Mouse (Mus musculus) midbrain, embryonic 16.5 days (tissue): ENCODE results near the gene Gm29735. TPM values are rescaled to one million over a fixed set of nuclear protein-coding genes. Genes with fewer than 3 reads are reported as not detected.
"Not testable (repeated sequence)": the region's sequence is repeated elsewhere in the genome, so short reads cannot be mapped to it uniquely, and the experiment has no call there.

Experiments used
- ATAC-seq: fragments of 200-750 bp; cut with Nextera tagmentation; 2 replicates; pipeline ENCODE4 v1.8.0; 2017; ENCODE audit warnings: moderate TSS enrichment
- H3K27ac ChIP-seq: fragments of 300-500 bp; sonication (generic); 2 replicates; pipeline ENCODE4 v1.5.1; 2014; ENCODE audit warnings: mild to moderate bottlenecking, low read length, mixed read lengths
- H3K27me3 ChIP-seq: fragments of 300-500 bp; sonication (generic); 2 replicates; pipeline ENCODE4 v1.6.1; 2014; ENCODE audit warnings: low read depth, low read length, mixed read lengths; ENCODE audit not compliant: control insufficient read depth, insufficient read depth
- H3K36me3 ChIP-seq: fragments of 300-500 bp; sonication (generic); 2 replicates; pipeline ENCODE4 v1.6.1; 2014; ENCODE audit warnings: mild to moderate bottlenecking, low read length, moderate library complexity, mixed read lengths; ENCODE audit not compliant: control insufficient read depth, insufficient read depth
- H3K4me1 ChIP-seq: fragments of 300-500 bp; sonication (generic); 2 replicates; pipeline ENCODE4 v1.6.1; 2014; ENCODE audit warnings: mild to moderate bottlenecking, low read length, mixed read lengths; ENCODE audit not compliant: control insufficient read depth, insufficient read depth
- H3K4me2 ChIP-seq: fragments of 300-500 bp; sonication (generic); 2 replicates; pipeline ENCODE4 v1.6.1; 2014; ENCODE audit warnings: mild to moderate bottlenecking, low read length, mixed read lengths
- H3K4me3 ChIP-seq: fragments of 300-500 bp; sonication (generic); 2 replicates; pipeline ENCODE4 v1.5.1; 2014; ENCODE audit warnings: low read depth, mild to moderate bottlenecking, low read length, moderate library complexity, mixed read lengths
- H3K9ac ChIP-seq: fragments of 300-500 bp; sonication (generic); 2 replicates; pipeline ENCODE4 v1.6.1; 2014; ENCODE audit warnings: low read depth, low read length, mixed read lengths
- H3K9me3 ChIP-seq: fragments of 300-500 bp; sonication (generic); replicated peaks from 2 replicates; pipeline ENCODE4 v1.6.1; 2014; ENCODE audit warnings: mild to moderate bottlenecking, low read length, mixed read lengths; ENCODE audit not compliant: control insufficient read depth, poor library complexity, severe bottlenecking
- WGBS: fragments of 180-500 bp; shearing (Covaris S2); extraction: QIAGEN DNeasy Blood & Tissue Kit; methylation state at CpG from one replicate; pipeline ENCODE4 v1.1.7; 2014; 5-methylcytosine and 5-hydroxymethylcytosine counted together
- polyA plus RNA-seq: library from polyadenylated mRNA; unstranded; fragments of >200 nt; fragmentation: Nextera tagmentation; extraction: Ambion mirVana; gene quantifications from 2 replicates; pipeline ENCODE4 v1.2.1, GENCODE M21; 2015

The Gm29735 gene
- polyA plus RNA-seq, result not detected in 2 replicates

- not testable (repeated sequence) for H3K9ac ChIP-seq, H3K27me3 ChIP-seq, H3K4me1 ChIP-seq, H3K36me3 ChIP-seq, H3K9me3 ChIP-seq, H3K27ac ChIP-seq, ATAC-seq, H3K4me3 ChIP-seq, H3K4me2 ChIP-seq
- 57% methylated on average over 2 of the region's 2 CpGs for WGBS
Observed at GRCm38 (mm10) chr7:142157013-142157412, at the start of gene Gm29735. Gene Gm29735 (minus strand): TSS chr7:142157113.

DNA sequence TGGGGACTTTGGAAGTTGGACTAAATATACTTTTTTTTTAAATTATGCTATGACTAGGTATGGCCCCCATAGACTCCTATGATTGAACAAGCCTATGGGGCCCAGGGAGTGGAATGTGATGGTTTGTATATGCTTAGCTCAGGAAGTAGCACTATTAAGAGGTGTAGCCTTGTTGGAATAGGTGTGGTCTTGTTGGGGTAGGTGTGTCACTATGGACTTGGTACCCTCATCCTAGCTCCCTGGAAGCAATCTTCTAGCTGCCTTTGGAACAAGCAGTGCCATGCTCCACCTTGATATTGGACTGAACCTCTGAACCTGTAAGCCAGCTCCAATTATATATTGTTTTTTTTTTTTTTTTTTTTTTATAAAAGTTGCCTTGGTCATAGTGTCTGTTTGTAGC lies 48.6 kb upstream of the Gm29735 start:
- ATAC-seq, result no peak
- H3K4me1 ChIP-seq, result no peaks in the 10 kb centered on the region
- no peaks in the 10 kb centered on the region for H3K9me3 ChIP-seq
- no peak overlapping the region for H3K4me3 ChIP-seq
- H3K4me2 ChIP-seq, result no peak overlapping the region
- no peak overlapping the region for H3K27ac ChIP-seq
- H3K9ac ChIP-seq, result no peak overlapping the region
- H3K27me3 ChIP-seq, result no peaks in the 10 kb centered on the region
- no peaks in the 10 kb centered on the region for H3K36me3 ChIP-seq

- ATAC-seq, result no peak
- H3K27ac ChIP-seq, result no peak within 1 kb of the TSS
- WGBS, result 63% methylated on average over 1 of the region's 1 CpGs
- no peaks in the 10 kb centered on the region for H3K9me3 ChIP-seq
- no peaks in the 10 kb centered on the region for H3K27me3 ChIP-seq
- H3K4me1 ChIP-seq, result no peaks in the 10 kb centered on the region
- H3K9ac ChIP-seq, result no peak within 1 kb of the TSS
- H3K4me3 ChIP-seq, result no peak within 1 kb of the TSS
- no peaks in the 10 kb centered on the region for H3K36me3 ChIP-seq
- no peak within 1 kb of the TSS for H3K4me2 ChIP-seq
Observed at GRCm38 (mm10) chr7:142201064-142201463, 44.2 kb upstream of the Gm29735 start, which contains the start of gene Krtap5-3. Gene Krtap5-3 (plus strand): TSS chr7:142201364.

DNA sequence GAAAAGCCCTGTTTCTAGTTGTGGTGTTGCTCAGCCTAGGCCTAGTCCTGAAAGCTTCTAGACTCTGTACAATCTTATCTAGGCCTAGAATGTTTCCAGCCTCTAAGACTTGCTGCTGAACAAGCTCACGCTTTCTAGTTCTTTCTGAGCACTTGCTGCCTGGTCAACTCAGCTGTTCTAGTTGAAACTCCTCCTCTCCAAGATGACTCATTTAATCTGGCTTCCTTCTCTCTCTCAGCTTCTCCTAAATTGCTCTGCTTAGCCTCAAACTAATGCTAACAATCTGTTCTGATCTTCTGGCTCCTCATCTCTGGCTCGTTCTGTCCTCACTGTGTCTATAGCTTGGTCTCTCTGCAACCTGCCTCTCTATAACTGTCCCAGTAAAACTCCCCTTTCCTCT lies 41.8 kb upstream of the Gm29735 start:
- Histone ChIP-seq H3K4me3 (no peak overlapping the region), H3K27ac (no peak overlapping the region), H3K4me2 (no peak overlapping the region), H3K27me3 (no peaks in the 10 kb centered on the region), H3K4me1 (no peaks in the 10 kb centered on the region), H3K36me3 (no peaks in the 10 kb centered on the region), H3K9ac (no peak overlapping the region), H3K9me3 (no peaks in the 10 kb centered on the region)
- 80% methylated on average over 2 of the region's 2 CpGs for WGBS
- no peak for ATAC-seq

- Histone ChIP-seq H3K9ac (no peak within 1 kb of the TSS), H3K27me3 (no peaks in the 10 kb centered on the region), H3K27ac (no peak within 1 kb of the TSS), H3K4me2 (no peak within 1 kb of the TSS), H3K4me3 (no peak within 1 kb of the TSS), H3K36me3 (no peaks in the 10 kb centered on the region), H3K4me1 (no peaks in the 10 kb centered on the region), H3K9me3 (no peaks in the 10 kb centered on the region)
- WGBS, result 28% methylated on average over 2 of the region's 2 CpGs
- ATAC-seq, result no peak
Observed at GRCm38 (mm10) chr7:142190289-142190688, 33.4 kb upstream of the Gm29735 start, which contains the start of gene Gm10153. Gene Gm10153 (minus strand): TSS chr7:142190389.

DNA sequence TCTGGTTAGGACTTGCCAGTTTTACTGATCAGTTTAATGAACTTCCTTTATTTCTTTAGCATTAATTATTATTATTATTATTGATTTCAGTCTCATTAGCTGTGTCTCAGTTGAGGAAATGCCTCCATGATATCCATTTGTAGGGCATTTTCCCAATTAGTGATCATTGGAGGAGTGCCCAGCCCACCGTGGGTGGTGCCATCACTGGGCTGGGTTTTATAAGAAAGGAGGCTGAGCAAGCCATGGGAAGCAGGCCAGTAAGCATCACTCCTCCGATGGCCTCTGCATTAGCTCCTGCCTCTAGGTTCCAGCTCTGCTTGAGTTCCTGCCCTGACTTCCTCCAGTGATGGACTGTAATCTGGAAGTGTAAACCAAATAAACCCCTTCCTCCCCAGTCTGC lies 31.2 kb upstream of the Gm29735 start:
- Histone ChIP-seq H3K4me1 (no peaks in the 10 kb centered on the region), H3K9me3 (no peaks in the 10 kb centered on the region), H3K4me3 (no peak overlapping the region), H3K27me3 (no peaks in the 10 kb centered on the region), H3K36me3 (no peaks in the 10 kb centered on the region), H3K27ac (no peak overlapping the region), H3K9ac (no peak overlapping the region), H3K4me2 (no peak overlapping the region)
- WGBS, result 62% methylated on average over 2 of the region's 2 CpGs
- ATAC-seq, result no peak

DNA sequence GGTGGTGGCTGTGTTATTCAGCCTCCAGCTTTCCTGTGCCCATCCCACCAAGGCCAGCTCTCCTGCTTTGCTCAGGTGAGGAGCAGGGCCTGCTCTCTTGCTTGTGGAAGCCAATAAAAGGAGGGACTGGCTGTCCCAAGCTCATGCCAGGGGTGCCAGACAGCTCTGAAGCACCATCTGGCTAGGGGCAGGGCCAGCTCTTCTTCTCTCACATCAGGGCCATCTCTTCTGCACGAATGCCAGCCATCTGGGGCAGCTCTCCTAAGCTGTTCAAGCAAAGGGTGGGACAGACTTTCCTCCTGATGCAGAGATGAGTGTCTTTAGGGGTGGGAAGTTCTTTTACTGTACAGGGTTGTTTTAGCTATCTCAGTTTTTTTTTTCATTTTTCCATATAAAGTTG lies 24.1 kb upstream of the Gm29735 start:
- no peaks in the 10 kb centered on the region for H3K27me3 ChIP-seq

DNA sequence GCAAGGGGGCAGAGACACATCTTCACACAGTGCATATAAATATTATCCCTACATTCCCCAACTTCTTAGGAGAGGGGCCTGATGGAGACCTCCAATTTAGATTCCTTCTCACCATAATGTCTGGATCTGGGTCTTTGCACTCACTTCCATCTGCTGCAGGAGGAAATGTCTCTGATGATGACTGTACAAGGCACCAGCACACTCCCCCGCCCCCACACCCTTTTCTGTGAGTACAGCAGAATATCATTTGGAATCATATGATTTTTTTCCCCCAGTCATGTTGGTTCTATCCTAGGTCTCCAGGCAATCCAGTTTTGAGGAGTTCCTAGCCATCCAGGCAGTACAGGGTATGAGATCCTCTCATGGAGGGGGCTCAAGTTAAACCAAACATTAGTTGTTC lies 21.8 kb upstream of the Gm29735 start:
- no peak overlapping the region for H3K4me3 ChIP-seq
- no peaks in the 10 kb centered on the region for H3K27me3 ChIP-seq
- H3K4me1 ChIP-seq, result no peaks in the 10 kb centered on the region
- no peak for ATAC-seq
- H3K36me3 ChIP-seq, result no peaks in the 10 kb centered on the region
- H3K4me2 ChIP-seq, result no peak overlapping the region
- 83% methylated on average over 1 of the region's 1 CpGs for WGBS
- no peak overlapping the region for H3K9ac ChIP-seq
- H3K27ac ChIP-seq, result no peak overlapping the region
- no peaks in the 10 kb centered on the region for H3K9me3 ChIP-seq

More for the DNA sequence above, 24.1 kb upstream of the Gm29735 start:
- no peaks in the 10 kb centered on the region for H3K9me3 ChIP-seq
- WGBS, result 50% methylated on average over 1 of the region's 1 CpGs
- no peak overlapping the region for H3K4me3 ChIP-seq
- H3K9ac ChIP-seq, result no peak overlapping the region
- no peaks in the 10 kb centered on the region for H3K36me3 ChIP-seq
- H3K4me1 ChIP-seq, result no peaks in the 10 kb centered on the region
- no peak overlapping the region for H3K27ac ChIP-seq
- ATAC-seq, result no peak
- H3K4me2 ChIP-seq, result no peak overlapping the region

DNA sequence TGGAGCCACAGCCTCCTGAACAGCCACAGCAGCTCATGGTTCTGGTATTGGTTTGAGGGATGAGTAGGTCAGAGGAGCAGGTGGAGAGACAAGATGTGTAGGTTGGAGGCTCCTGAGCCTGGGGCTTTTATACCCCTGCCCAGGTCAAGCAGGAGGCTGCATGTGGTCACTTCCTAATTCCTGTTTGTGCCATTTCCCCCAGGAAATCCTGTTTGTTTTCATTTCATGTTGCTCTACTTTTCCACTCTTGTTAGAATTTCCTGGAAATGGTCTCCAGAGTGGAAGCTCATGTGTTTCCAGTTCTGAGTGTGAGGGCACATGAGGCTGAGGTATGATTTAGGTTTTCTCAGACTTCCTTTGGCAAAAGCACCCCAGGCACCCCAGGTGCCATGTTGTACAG lies 19.0 kb upstream of the Gm29735 start, which contains the start of gene Krtap5-2:
Krtap5-2 (minus strand) TSS at position 101 of the 400 bp plus-strand sequence.
- H3K27ac ChIP-seq, H3K9me3 ChIP-seq, H3K27me3 ChIP-seq, H3K4me2 ChIP-seq, ATAC-seq, H3K4me1 ChIP-seq, H3K9ac ChIP-seq, H3K4me3 ChIP-seq, H3K36me3 ChIP-seq: not testable (repeated sequence)
